ENCODE assay signal across 7 mouse cellular contexts in the genomic region with DNA sequence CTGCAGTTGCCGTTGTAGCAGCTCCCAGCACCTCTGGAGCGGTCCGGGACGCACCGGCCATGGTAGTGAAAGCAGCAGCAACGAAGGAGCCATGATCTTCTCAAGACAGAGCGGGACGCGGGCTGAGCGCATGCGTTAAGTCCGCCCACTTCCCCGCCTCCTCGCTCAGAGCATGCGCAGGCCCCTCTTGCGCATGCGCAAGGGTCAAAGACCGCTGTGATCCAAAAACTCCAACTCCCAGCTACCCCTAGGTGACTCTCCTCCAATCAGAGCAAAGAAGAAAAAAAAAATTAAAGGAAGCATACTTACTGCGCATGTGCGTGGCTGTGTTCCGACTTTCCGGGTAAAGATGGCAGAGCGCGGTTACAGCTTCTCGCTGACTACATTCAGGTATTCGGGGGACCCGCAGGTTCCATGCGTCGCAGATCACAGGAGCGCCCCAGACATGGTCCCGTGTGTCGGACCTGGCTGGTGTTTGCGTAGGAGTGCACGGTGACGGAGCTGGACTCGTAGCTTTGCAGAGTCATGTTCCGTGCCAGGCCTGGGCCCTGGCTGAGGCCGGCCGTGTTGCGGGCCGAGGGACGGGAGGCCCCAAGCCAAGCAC. TPM values are rescaled to one million over a fixed set of nuclear protein-coding genes. Genes with fewer than 3 reads are reported as not detected.
A peak's percentile ranks its signal among the peaks of the same experiment; 100 is the strongest.
DNase-seq lines count a peak whose midpoint lies in the region; ATAC-seq lines count a peak whose summit lies in the region.

A gene (minus strand): TSS at position 240 of the 604 bp plus-strand sequence.
A gene (plus strand): TSS at position 315 of the 604 bp plus-strand sequence.

- peak within 1 kb of the TSS; percentile 90 for H3K9ac ChIP-seq in embryonic facial prominence, embryonic 11.5 days (replicated peaks; ENCODE audit: low read length)
- peak within 1 kb of the TSS; percentile 89 for H3K9ac ChIP-seq in midbrain, embryonic 13.5 days (replicated peaks)

- under 1% methylated on average over 42 of the region's 42 CpGs for WGBS in embryonic facial prominence, embryonic 11.5 days
- WGBS in limb, embryonic 10.5 days, result under 1% methylated on average over 42 of the region's 42 CpGs
- WGBS in midbrain, embryonic 13.5 days, result under 1% methylated on average over 42 of the region's 42 CpGs

- H3K27me3 ChIP-seq in embryonic facial prominence, embryonic 11.5 days (ENCODE audit: control insufficient read depth, insufficient read depth, low read length), result no peaks in the 10 kb centered on the region
- no peaks in the 10 kb centered on the region for H3K27me3 ChIP-seq in limb, embryonic 10.5 days (ENCODE audit: low read depth, poor library complexity, severe bottlenecking)
- H3K27me3 ChIP-seq in midbrain, embryonic 13.5 days, result no peaks in the 10 kb centered on the region

- peak; percentile 99 for ATAC-seq in embryonic facial prominence, embryonic 11.5 days (replicated peaks; ENCODE audit: insufficient number of reproducible peaks, low FRiP score, low TSS enrichment, low read depth)
- ATAC-seq in granulocyte monocyte progenitor cell, adult 5-6 weeks (replicated peaks; ENCODE audit: poor library complexity, severe bottlenecking), result peak; percentile 94
- ATAC-seq in midbrain, embryonic 13.5 days, result peak; percentile 100

- peak; percentile 97 for DNase-seq in adrenal gland, postnatal 14 days
- DNase-seq in embryonic facial prominence, embryonic 11.5 days (ENCODE audit: low spot score), result peak; percentile 99
- DNase-seq in kidney, adult 11 months, result peak; percentile 98
- peak; percentile 95 for DNase-seq in limb, embryonic 10.5 days (ENCODE audit: low spot score)
- DNase-seq in spleen, adult 12 weeks (ENCODE audit: low spot score), result peak; percentile 99

- H3K9me3 ChIP-seq in embryonic facial prominence, embryonic 11.5 days (replicated peaks; ENCODE audit: control insufficient read depth, low read length), result no peaks in the 10 kb centered on the region
- no peaks in the 10 kb centered on the region for H3K9me3 ChIP-seq in limb, embryonic 10.5 days (replicated peaks)
- no peaks in the 10 kb centered on the region for H3K9me3 ChIP-seq in midbrain, embryonic 13.5 days

- H3K4me2 ChIP-seq in embryonic facial prominence, embryonic 11.5 days (ENCODE audit: low read depth, low read length), result peak within 1 kb of the TSS; percentile 50
- H3K4me2 ChIP-seq in midbrain, embryonic 13.5 days (replicated peaks), result peak within 1 kb of the TSS; percentile 79

- no peaks in the 10 kb centered on the region for H3K4me1 ChIP-seq in embryonic facial prominence, embryonic 11.5 days (ENCODE audit: control insufficient read depth, insufficient read depth, low read length)
- no peaks in the 10 kb centered on the region for H3K4me1 ChIP-seq in limb, embryonic 10.5 days
- peaks cover 21% of the 10 kb centered on the region for H3K4me1 ChIP-seq in midbrain, embryonic 13.5 days (replicated peaks)

- peak within 1 kb of the TSS; percentile 87 for H3K4me3 ChIP-seq in embryonic facial prominence, embryonic 11.5 days (ENCODE audit: low read depth, low read length)
- H3K4me3 ChIP-seq in limb, embryonic 10.5 days, result peak within 1 kb of the TSS; percentile 70
- peak within 1 kb of the TSS; percentile 89 for H3K4me3 ChIP-seq in midbrain, embryonic 13.5 days (replicated peaks)

- H3K27ac ChIP-seq in embryonic facial prominence, embryonic 11.5 days (replicated peaks; ENCODE audit: low read depth, low read length), result no peak within 1 kb of the TSS
- H3K27ac ChIP-seq in limb, embryonic 10.5 days, result peak within 1 kb of the TSS; percentile 85
- peak within 1 kb of the TSS; percentile 32; the same call in 1 of the 2 replicates for H3K27ac ChIP-seq in midbrain, embryonic 13.5 days

- peaks cover 3% of the 10 kb centered on the region for H3K36me3 ChIP-seq in embryonic facial prominence, embryonic 11.5 days (replicated peaks; ENCODE audit: control insufficient read depth, insufficient read depth, low read depth, low read length)
- H3K36me3 ChIP-seq in limb, embryonic 10.5 days, result peaks cover 52% of the 10 kb centered on the region
- peaks cover 19% of the 10 kb centered on the region for H3K36me3 ChIP-seq in midbrain, embryonic 13.5 days

RNA-seq across cellular contexts. Expression of the first gene that starts in this region (rescaled TPM):
- total RNA-seq in adrenal gland, postnatal 14 days (2021), result 61.6 and 62.5 TPM in 2 replicates
- polyA plus RNA-seq in embryonic facial prominence, embryonic 11.5 days (2014; fragmentation: Nextera tagmentation; extraction: Ambion mirVana), result 128 and 133 TPM in 2 replicates
- total RNA-seq in granulocyte monocyte progenitor cell, adult 5-6 weeks (2014; fragmentation: Nextera tagmentation), result 55.5 and 83.7 TPM in 2 replicates
- 122 and 124 TPM in 2 replicates for total RNA-seq in granulocyte monocyte progenitor cell, adult 5-6 weeks (2017)
- polyA plus RNA-seq in limb, embryonic 10.5 days (2016; fragmentation: Nextera tagmentation; extraction: Ambion mirVana), result 113 and 114 TPM in 2 replicates
- polyA plus RNA-seq in midbrain, embryonic 13.5 days (2015; fragmentation: Nextera tagmentation; extraction: Ambion mirVana), result 127 and 135 TPM in 2 replicates

RNA-seq across cellular contexts. Expression of the second gene that starts in this region (rescaled TPM):
- total RNA-seq in adrenal gland, postnatal 14 days (2021), result 103 and 112 TPM in 2 replicates
- 243 and 244 TPM in 2 replicates for polyA plus RNA-seq in embryonic facial prominence, embryonic 11.5 days (2014; fragmentation: Nextera tagmentation; extraction: Ambion mirVana)
- total RNA-seq in granulocyte monocyte progenitor cell, adult 5-6 weeks (2014; fragmentation: Nextera tagmentation), result 102 and 123 TPM in 2 replicates
- 121 and 141 TPM in 2 replicates for total RNA-seq in granulocyte monocyte progenitor cell, adult 5-6 weeks (2017)
- 236 and 255 TPM in 2 replicates for polyA plus RNA-seq in limb, embryonic 10.5 days (2016; fragmentation: Nextera tagmentation; extraction: Ambion mirVana)
- 197 and 201 TPM in 2 replicates for polyA plus RNA-seq in midbrain, embryonic 13.5 days (2015; fragmentation: Nextera tagmentation; extraction: Ambion mirVana)
